Mouse (Mus musculus) small intestine, adult 2 months (tissue): ENCODE measurements around the gene Npas3. TPM values are rescaled to one million over a fixed set of nuclear protein-coding genes. Genes with fewer than 3 reads are reported as not detected.

Experiments
- H3K27ac ChIP-seq: fragments of 200-500 bp; 2 replicates; pipeline ENCODE4 v1.5.1; 2012; ENCODE audit warnings: low read depth, low read length, control low read depth, inconsistent platforms; ENCODE audit not compliant: insufficient read depth
- H3K27me3 ChIP-seq: fragments of 200-500 bp; 2 replicates; pipeline ENCODE4 v1.6.1; 2012; ENCODE audit warnings: mild to moderate bottlenecking, moderate library complexity, low read length, inconsistent platforms; ENCODE audit not compliant: control insufficient read depth, insufficient read depth
- H3K36me3 ChIP-seq: fragments of 200-500 bp; 2 replicates; pipeline ENCODE4 v1.6.1; 2012; ENCODE audit warnings: mild to moderate bottlenecking, low read length, control low read depth, inconsistent platforms; ENCODE audit not compliant: control insufficient read depth, insufficient read depth
- H3K4me1 ChIP-seq: fragments of 200-500 bp; 2 replicates; pipeline ENCODE4 v1.6.1; 2012; ENCODE audit warnings: low read length, inconsistent platforms, mixed read lengths; ENCODE audit not compliant: control insufficient read depth, insufficient read depth, insufficient read length
- H3K4me3 ChIP-seq: fragments of 200-500 bp; 2 replicates; pipeline ENCODE4 v1.5.1; 2012; ENCODE audit warnings: low read depth, mild to moderate bottlenecking, control low read depth, inconsistent platforms, low read length, moderate library complexity
- CTCF ChIP-seq: fragments of 200-500 bp; IDR thresholded peaks from 2 replicates; pipeline ENCODE4 v1.5.1; 2012; ENCODE audit warnings: low read depth, mild to moderate bottlenecking, control low read depth, inconsistent platforms, low read length, moderate library complexity, mixed read lengths; ENCODE audit not compliant: insufficient replicate concordance, insufficient read length; ENCODE audit errors: extremely low read depth
- POLR2A ChIP-seq: fragments of 200-500 bp; IDR thresholded peaks from 2 replicates; pipeline ENCODE4 v1.6.1; 2012; ENCODE audit warnings: low read depth, mild to moderate bottlenecking, control low read depth, inconsistent platforms, low read length, moderate library complexity
- WGBS: fragments of 180-500 bp; shearing (Covaris S2); methylation state at CpG from one replicate; pipeline ENCODE4 v1.1.7; 2018; 5-methylcytosine and 5-hydroxymethylcytosine counted together
- polyA plus RNA-seq: library from polyadenylated mRNA; depleted of rRNA; stranded (reverse); fragments of >200 nt; gene quantifications from 2 replicates; pipeline ENCODE4 v1.2.3, GENCODE M21; 2012

The Npas3 gene
- polyA plus RNA-seq, 1 experiment = 0.13 TPM

DNA sequence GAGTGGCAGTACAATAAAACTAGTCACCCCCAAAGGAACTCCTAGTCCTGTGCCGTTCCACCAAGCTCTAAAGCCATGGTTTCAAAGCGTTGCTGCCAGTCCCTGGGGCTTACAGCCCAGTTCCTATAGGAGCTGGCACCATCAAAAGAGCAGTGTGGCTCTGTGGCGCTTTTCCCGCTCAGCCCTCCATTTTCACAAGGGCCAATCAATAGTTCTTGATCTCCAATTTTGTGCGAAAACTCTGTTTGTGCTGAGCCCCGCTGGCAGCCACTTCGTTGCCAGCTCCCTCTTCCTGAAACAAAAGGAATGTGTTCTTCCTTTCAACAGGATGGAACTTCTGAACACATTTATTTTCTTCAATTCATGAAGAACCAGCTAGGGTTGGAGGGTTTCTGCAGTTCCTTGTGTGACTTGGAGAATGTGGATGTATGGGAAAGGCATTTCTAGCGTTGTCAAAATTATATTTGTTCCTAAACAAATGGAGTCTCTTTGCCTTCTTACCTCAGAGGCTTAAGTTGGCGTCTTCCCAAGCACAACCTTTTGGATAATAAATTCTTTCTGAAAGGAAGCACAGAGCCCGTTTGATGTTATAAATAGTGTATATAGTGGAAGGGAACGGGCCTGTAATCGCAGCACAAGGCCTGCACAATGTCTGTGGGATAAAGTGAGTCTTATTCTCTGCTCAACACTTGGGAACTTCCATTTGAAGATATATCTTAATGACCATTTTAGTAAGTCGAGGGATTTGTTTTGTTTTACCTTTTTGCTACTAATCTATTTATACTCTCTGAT, 504.0 kb downstream of the Npas3 start:
- Histone ChIP-seq H3K27me3 (no peaks in the 10 kb centered on the region), H3K4me3 (no peak overlapping the region), H3K36me3 (no peaks in the 10 kb centered on the region), H3K4me1 (no peaks in the 10 kb centered on the region), H3K27ac (no peak overlapping the region)
- 80% methylated on average over 13 of the region's 13 CpGs for WGBS
- TF ChIP-seq CTCF (no peak), POLR2A (no peak)

DNA sequence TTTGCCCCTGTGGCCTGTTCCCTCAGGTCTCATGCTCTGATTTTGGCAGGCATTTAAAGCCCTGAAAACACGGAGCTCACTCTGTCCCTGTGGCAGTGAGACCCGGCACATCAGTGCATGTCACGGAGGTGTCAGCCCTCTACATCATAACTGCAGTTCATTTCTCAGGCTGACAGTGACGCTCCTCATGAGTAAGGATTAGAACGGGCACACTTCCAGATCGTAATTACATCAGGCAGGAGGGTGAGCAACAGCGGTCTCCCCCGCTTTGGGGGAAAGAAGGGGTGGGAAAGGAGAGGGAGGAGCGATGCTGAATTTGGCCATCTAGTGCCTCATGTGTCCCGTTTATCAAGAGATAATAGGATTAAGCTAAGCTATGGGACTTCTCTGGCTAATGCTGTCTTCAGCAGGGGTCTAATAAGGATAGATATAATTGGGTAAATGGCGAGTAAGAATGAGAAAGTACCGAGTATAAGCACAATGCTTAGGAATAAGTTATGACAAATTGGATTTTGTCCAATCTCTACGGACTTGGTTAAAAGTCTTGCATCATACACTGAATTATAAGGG, 505.0 kb downstream of the Npas3 start:
- Histone ChIP-seq H3K27me3 (no peaks in the 10 kb centered on the region), H3K4me1 (no peaks in the 10 kb centered on the region), H3K4me3 (no peak overlapping the region), H3K27ac (no peak overlapping the region), H3K36me3 (no peaks in the 10 kb centered on the region)
- no peak for TF ChIP-seq POLR2A
- no peak for TF ChIP-seq CTCF
- 66% methylated on average over 13 of the region's 13 CpGs for WGBS

DNA sequence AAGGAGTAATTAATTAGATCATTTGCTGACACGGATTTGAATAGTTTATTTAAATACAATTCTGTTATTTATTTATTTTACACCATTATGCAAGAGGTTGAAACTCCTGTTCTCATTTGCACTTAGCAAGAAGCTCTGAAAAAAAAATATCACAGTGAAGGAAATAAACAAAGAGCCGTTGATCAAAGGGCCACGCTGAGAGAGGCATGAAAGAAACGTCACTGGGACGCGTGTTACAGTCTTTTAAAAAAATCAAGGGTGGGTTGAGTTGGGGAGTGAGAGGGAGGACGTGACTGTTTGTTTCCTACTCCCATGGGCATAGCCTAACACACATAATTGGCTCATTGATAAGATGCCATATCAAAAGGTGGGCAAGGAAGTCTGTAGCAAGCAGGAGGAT, 505.8 kb downstream of the Npas3 start:
- no peaks in the 10 kb centered on the region for H3K4me1 ChIP-seq
- H3K27ac ChIP-seq = no peak overlapping the region
- TF ChIP-seq CTCF (no peak), POLR2A (no peak)
- no peaks in the 10 kb centered on the region for H3K27me3 ChIP-seq
- 34% methylated on average over 7 of the region's 7 CpGs for WGBS
- H3K36me3 ChIP-seq = no peaks in the 10 kb centered on the region
- no peak overlapping the region for H3K4me3 ChIP-seq

DNA sequence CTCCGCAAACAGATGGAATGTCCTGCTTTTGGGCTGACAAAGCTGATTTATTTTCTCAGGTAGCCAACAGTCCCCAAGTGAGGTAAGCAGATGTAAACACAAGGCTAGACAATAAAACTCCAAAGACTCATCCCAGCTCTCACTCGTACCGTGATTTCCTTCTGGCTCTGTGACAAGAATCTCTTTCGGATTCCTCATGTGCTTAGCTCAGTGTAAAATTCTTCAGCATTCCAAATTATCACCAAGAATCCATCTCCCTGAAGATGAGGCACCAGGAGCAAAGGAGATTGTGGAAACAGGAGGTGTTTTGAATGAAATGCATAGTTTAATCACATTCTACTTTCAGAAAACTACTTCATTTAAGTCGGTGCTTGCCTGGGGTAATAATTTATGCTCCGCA, 509.2 kb downstream of the Npas3 start:
- Histone ChIP-seq H3K4me3 (no peak overlapping the region), H3K4me1 (no peaks in the 10 kb centered on the region), H3K36me3 (no peaks in the 10 kb centered on the region), H3K27ac (no peak overlapping the region), H3K27me3 (no peaks in the 10 kb centered on the region)
- no peak for TF ChIP-seq CTCF
- TF ChIP-seq POLR2A = no peak
- 64% methylated on average over 6 of the region's 6 CpGs for WGBS

DNA sequence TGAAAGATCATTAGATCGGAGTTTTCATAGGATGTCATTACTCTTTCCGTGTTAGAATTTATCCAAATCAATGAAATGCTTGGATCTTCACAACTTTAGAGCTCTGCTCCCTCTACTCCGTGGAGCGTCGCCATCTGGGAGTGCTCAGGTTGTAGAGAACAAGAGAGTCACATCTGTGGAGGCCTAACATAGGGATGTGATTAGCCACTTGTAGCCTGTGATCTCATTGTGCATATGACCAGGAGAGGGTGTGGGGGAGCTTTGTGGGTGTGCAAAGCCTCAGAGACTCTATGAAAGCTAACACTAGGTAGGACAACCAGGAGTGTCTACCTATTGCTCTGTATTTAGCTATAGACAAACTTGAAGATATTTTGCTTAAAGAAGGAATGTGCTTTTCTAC, 509.9 kb downstream of the Npas3 start:
- 89% methylated on average over 5 of the region's 5 CpGs for WGBS
- TF ChIP-seq POLR2A = no peak
- no peak overlapping the region for H3K4me3 ChIP-seq
- H3K27me3 ChIP-seq = no peaks in the 10 kb centered on the region
- no peaks in the 10 kb centered on the region for H3K4me1 ChIP-seq
- no peak overlapping the region for H3K27ac ChIP-seq
- no peaks in the 10 kb centered on the region for H3K36me3 ChIP-seq

DNA sequence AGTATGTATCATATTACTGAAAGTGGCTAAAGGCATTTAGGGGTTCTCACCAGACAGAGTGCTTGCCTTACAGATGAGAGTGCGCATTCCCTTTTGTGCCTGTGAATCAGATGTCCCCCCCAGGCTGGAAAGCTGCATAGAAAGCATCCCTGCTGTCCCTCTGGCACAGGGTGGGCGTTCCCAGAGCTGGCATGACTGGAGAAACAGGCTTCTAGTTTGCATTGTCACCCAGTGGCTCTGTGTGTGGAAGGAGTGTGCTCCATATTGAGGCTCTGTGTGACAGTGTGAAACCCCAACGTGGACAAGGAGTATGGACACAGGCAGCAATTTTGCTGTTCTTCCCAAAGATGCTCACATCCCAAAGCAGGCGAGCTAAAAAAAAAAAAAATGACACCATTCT, 515.7 kb downstream of the Npas3 start:
- H3K4me1 ChIP-seq = no peaks in the 10 kb centered on the region
- H3K4me3 ChIP-seq = no peak overlapping the region
- no peak overlapping the region for H3K27ac ChIP-seq
- TF ChIP-seq POLR2A = no peak
- no peak for TF ChIP-seq CTCF
- no peaks in the 10 kb centered on the region for H3K36me3 ChIP-seq
- no peaks in the 10 kb centered on the region for H3K27me3 ChIP-seq
- WGBS = 50% methylated on average over 4 of the region's 4 CpGs

DNA sequence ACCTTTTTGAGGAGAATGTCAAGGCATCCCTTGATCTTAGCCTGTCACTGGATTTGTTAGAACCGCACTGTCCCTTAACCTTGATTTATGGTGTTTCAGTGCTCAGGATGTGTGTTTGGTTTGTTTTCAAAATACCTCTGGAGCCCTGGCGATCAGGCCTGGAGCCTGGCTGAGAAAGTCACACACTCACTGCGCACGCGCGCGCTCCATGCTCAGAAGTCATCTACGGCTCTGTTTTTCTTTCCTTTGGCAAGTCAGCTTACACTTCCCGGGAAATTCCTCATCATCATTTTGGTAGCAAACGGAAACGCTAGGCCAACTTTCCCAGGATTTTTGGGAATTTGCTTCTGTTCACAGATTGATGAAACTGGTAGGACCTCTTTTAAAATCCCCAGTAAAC, 519.9 kb downstream of the Npas3 start:
- WGBS = 73% methylated on average over 11 of the region's 11 CpGs
- Histone ChIP-seq H3K4me1 (no peaks in the 10 kb centered on the region), H3K4me3 (no peak overlapping the region), H3K27ac (no peak overlapping the region), H3K36me3 (no peaks in the 10 kb centered on the region), H3K27me3 (no peaks in the 10 kb centered on the region)
- TF ChIP-seq POLR2A = no peak
- no peak for TF ChIP-seq CTCF
